In genomic region chr1:26636051-26636450, GRCm38 (mm10) we compare ENCODE assay signal across 39 mouse cellular contexts. TPM values are rescaled to one million over a fixed set of nuclear protein-coding genes. Genes with fewer than 3 reads are reported as not detected.
"Had no signal": no experiment of that assay in that cellular context is flagged by ENCODE, and none has a peak within 500 bp of the region (broad histone marks: within the 10 kb centered on the region; RNA-seq: fewer than 3 reads in every experiment).

No protein-coding gene starts in this region.

- H3K27ac ChIP-seq: gastrocnemius, adult 2 months; heart, embryonic 10.5 days; hindbrain, embryonic 10.5 days; hindbrain, embryonic 12.5 days; hindbrain, embryonic 14.5 days; intestine, embryonic 15.5 days; kidney, embryonic 15.5 days; layer of hippocampus, adult 2 months; left cerebral cortex, adult 2 months; limb, embryonic 13.5 days; limb, embryonic 15.5 days; liver, embryonic 12.5 days; liver, embryonic 14.5 days had no signal

- H3K9ac ChIP-seq: heart, embryonic 12.5 days; hindbrain, embryonic 12.5 days; hindbrain, embryonic 14.5 days; intestine, embryonic 15.5 days; kidney, embryonic 15.5 days; limb, embryonic 13.5 days; limb, embryonic 15.5 days; liver, embryonic 12.5 days; liver, embryonic 14.5 days had no signal

- H3K36me3 ChIP-seq: heart, embryonic 10.5 days; heart, embryonic 12.5 days; hindbrain, embryonic 10.5 days; hindbrain, embryonic 12.5 days; intestine, embryonic 15.5 days; kidney, embryonic 15.5 days; limb, embryonic 13.5 days; limb, embryonic 15.5 days; liver, embryonic 12.5 days had no signal

- H3K4me2 ChIP-seq: heart, embryonic 12.5 days; hindbrain, embryonic 12.5 days; hindbrain, embryonic 14.5 days; intestine, embryonic 15.5 days; kidney, embryonic 15.5 days; limb, embryonic 13.5 days; limb, embryonic 15.5 days; liver, embryonic 12.5 days had no signal

- ATAC-seq: hindbrain, embryonic 16.5 days; inflammation-experienced regulatory T-cells, adult 6 months; intestine, embryonic 15.5 days; intestine, postnatal 0 days; liver, embryonic 12.5 days had no signal

- H3K4me3 ChIP-seq: gastrocnemius, adult 2 months; heart, embryonic 10.5 days; heart, embryonic 12.5 days; hindbrain, embryonic 10.5 days; hindbrain, embryonic 12.5 days; intestine, embryonic 15.5 days; kidney, embryonic 15.5 days; layer of hippocampus, adult 2 months; left cerebral cortex, adult 2 months; limb, embryonic 13.5 days; limb, embryonic 15.5 days; liver, embryonic 12.5 days had no signal

- H3K4me1 ChIP-seq: heart, embryonic 10.5 days; heart, embryonic 12.5 days; hindbrain, embryonic 10.5 days; hindbrain, embryonic 12.5 days; intestine, embryonic 15.5 days; kidney, embryonic 15.5 days; limb, embryonic 13.5 days; limb, embryonic 15.5 days; liver, embryonic 12.5 days had no signal

- DNase-seq: gastrocnemius, adult 2 months; gastrocnemius, postnatal 10 days; gastrocnemius, postnatal 25 days; heart, adult 18-20 months; heart, postnatal 10 days; heart, postnatal 4 days; kidney, adult 2 months; kidney, adult 9 months; kidney, postnatal 25 days; kidney, postnatal 4 days; left cerebral cortex, postnatal 4 days had no signal

- H3K27me3 ChIP-seq: heart, embryonic 12.5 days; hindbrain, embryonic 12.5 days; intestine, embryonic 15.5 days; kidney, embryonic 15.5 days; limb, embryonic 13.5 days; limb, embryonic 15.5 days; liver, embryonic 12.5 days had no signal

- H3K9me3 ChIP-seq: heart, embryonic 10.5 days; heart, embryonic 12.5 days; hindbrain, embryonic 10.5 days; hindbrain, embryonic 12.5 days; intestine, embryonic 15.5 days; kidney, embryonic 15.5 days; limb, embryonic 13.5 days; limb, embryonic 15.5 days; liver, embryonic 12.5 days had no signal

RNA-seq across cellular contexts. Expression of gene 4931408C20Rik, which starts 51.2 kb away (rescaled TPM):
- total RNA-seq: gastrocnemius, adult 2 months; gastrocnemius, postnatal 10 days; gastrocnemius, postnatal 25 days; gastrocnemius, postnatal 4 days; granulocyte monocyte progenitor cell, adult 5-6 weeks; heart, adult 18-20 months; heart, adult 8-10 months; heart, postnatal 10 days; heart, postnatal 25 days; heart, postnatal 4 days; layer of hippocampus, adult 2 months; layer of hippocampus, postnatal 10 days; layer of hippocampus, postnatal 25 days; left cerebral cortex, adult 2 months; left cerebral cortex, postnatal 25 days; left cerebral cortex, postnatal 4 days; liver, adult 2 months had no signal
- polyA plus RNA-seq: frontal cortex, adult 2 months; heart, embryonic 10.5 days; heart, embryonic 12.5 days; heart, embryonic 14.5 days; heart, embryonic 16.5 days; hindbrain, embryonic 10.5 days; hindbrain, embryonic 12.5 days; hindbrain, embryonic 14.5 days; hindbrain, embryonic 16.5 days; inflammation-experienced regulatory T-cells, adult 6 months; intestine, embryonic 15.5 days; intestine, postnatal 0 days; kidney, adult 2 months; kidney, embryonic 15.5 days; limb, embryonic 11.5 days; limb, embryonic 13.5 days; limb, embryonic 15.5 days; liver, adult 2 months; liver, embryonic 12.5 days; liver, embryonic 14.5 days had no signal
